Mouse (Mus musculus) heart, adult 9 months (tissue): Measurements from ENCODE around the gene Padi2.
A peak's percentile ranks its signal among the peaks of the same experiment; 100 is the strongest.

Experiments
- DNase-seq, 2 experiments: peaks; one replicate each; pipeline ENCODE4 v3.0.0; 2022; ENCODE audit warnings: low spot score in 2 of 2

Gene Padi2

GRCm38 (mm10) chr4:140986711-140987395, 80.7 kb downstream of the Padi2 start, which contains the start of gene Atp13a2:
TSS of gene Atp13a2 (plus strand) at chr4:140986873.
- DNase-seq: peak; percentile 78 to 89

GRCm38 (mm10) chr4:140987476-140987875, 81.3 kb downstream of the Padi2 start:
- DNase-seq: no peak

- peak in 1 of 2 experiments; percentile 56 for DNase-seq
Measured at GRCm38 (mm10) chr4:140988706-140989290, 82.7 kb downstream of the Padi2 start.

GRCm38 (mm10) chr4:140989447-140989846, 83.3 kb downstream of the Padi2 start:
- no peak for DNase-seq

GRCm38 (mm10) chr4:140992215-140992614, 86.1 kb downstream of the Padi2 start:
- DNase-seq: no peak

DNA sequence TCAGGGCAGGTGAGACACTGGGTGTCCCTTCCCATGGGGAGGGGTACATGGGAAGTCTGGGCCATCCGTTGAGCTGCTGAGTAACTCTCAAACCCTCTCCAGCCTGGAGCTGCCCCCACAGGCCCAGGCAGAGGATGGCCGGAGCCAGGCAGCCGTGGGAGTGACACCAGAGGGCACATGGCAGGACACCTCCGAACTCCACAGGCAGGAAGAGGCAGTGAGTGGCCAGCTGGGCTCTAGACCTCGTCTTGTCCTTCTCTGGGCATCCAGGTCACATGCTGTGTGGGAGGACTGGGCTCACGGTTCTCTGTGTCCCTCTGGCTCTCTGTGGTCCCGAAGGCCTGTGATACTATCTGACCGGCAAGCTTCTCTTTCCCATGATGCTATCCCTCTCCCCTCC, 87.7 kb downstream of the Padi2 start:
- no peak for DNase-seq

GRCm38 (mm10) chr4:140995811-140996210, 89.7 kb downstream of the Padi2 start:
- no peak for DNase-seq

GRCm38 (mm10) chr4:140996812-140997211, 90.7 kb downstream of the Padi2 start:
- no peak for DNase-seq
